Mouse (Mus musculus) lung, embryonic 14.5 days (tissue): ENCODE measurements around the gene Cd79b. TPM values are rescaled to one million over a fixed set of nuclear protein-coding genes. Genes with fewer than 3 reads are reported as not detected.
A peak's percentile ranks its signal among the peaks of the same experiment; 100 is the strongest.

ENCODE experiments used
- ATAC-seq: fragments of 200-750 bp; cut with Nextera tagmentation; 2 replicates; pipeline ENCODE4 v1.8.0; 2017; ENCODE audit warnings: mild to moderate bottlenecking, moderate TSS enrichment, moderate library complexity; ENCODE audit not compliant: insufficient read depth
- DNase-seq: peaks from one replicate; pipeline ENCODE4 v3.0.0-alpha.2; 2015
- H3K27ac ChIP-seq: fragments of 300-500 bp; sonication (generic); 2 replicates; pipeline ENCODE4 v1.5.1; 2014; ENCODE audit warnings: low read depth, mild to moderate bottlenecking, moderate library complexity
- H3K27me3 ChIP-seq: fragments of 300-500 bp; sonication (generic); 2 replicates; pipeline ENCODE4 v1.6.1; 2014; ENCODE audit warnings: low read length, control low read depth; ENCODE audit not compliant: insufficient read depth
- H3K36me3 ChIP-seq: fragments of 300-500 bp; sonication (generic); 2 replicates; pipeline ENCODE4 v1.6.1; 2014; ENCODE audit warnings: control low read depth; ENCODE audit not compliant: insufficient read depth
- H3K4me1 ChIP-seq: fragments of 300-500 bp; sonication (generic); 2 replicates; pipeline ENCODE4 v1.6.1; 2014; ENCODE audit warnings: antibody characterized with exemption, control low read depth; ENCODE audit not compliant: insufficient read depth
- H3K4me2 ChIP-seq: fragments of 300-500 bp; sonication (generic); 2 replicates; pipeline ENCODE4 v1.6.1; 2014; ENCODE audit warnings: mild to moderate bottlenecking
- H3K4me3 ChIP-seq: fragments of 300-500 bp; sonication (generic); 2 replicates; pipeline ENCODE4 v1.5.1; 2014; ENCODE audit warnings: low read depth, low read length
- H3K9ac ChIP-seq: fragments of 300-500 bp; sonication (generic); 2 replicates; pipeline ENCODE4 v1.6.1; 2014
- H3K9me3 ChIP-seq: fragments of 300-500 bp; sonication (generic); 2 replicates; pipeline ENCODE4 v1.6.1; 2016; ENCODE audit warnings: low read depth, low read length, control low read depth
- CTCF ChIP-seq: IDR thresholded peaks from 2 replicates; pipeline ENCODE4 v1.5.1; 2016; ENCODE audit warnings: antibody characterized with exemption, low read depth
- WGBS: fragments of 180-500 bp; shearing (Covaris S2); extraction: QIAGEN DNeasy Blood & Tissue Kit; methylation state at CpG from one replicate; pipeline ENCODE4 v1.1.7; 2014; 5-methylcytosine and 5-hydroxymethylcytosine counted together
- polyA plus RNA-seq: library from polyadenylated mRNA; unstranded; fragments of >200 nt; fragmentation: Nextera tagmentation; extraction: Ambion mirVana; gene quantifications from 2 replicates; pipeline ENCODE4 v1.2.1, GENCODE M21; 2014

Gene Cd79b
- polyA plus RNA-seq, 1 experiment from 2014 or later = 3.4 TPM

DNA sequence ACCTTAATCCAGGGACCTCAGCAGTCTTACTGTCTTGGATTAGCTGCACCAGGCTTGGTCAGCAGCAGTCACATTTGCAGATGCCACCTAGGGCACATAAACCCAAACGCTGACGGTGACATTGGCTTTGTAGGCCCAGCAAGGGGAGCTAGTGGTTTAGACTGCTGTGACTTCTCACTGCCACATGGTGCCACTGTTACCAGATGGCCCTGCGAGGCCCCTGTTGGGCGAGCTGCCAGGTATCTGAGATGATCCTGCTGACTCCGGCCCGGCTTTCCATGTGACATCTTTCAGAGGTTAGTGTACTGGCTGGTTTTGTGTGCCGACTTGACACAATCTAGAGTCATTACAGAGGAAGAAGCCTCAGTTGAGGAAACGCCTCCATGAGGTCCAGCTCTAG lies 25.2 kb downstream of the Cd79b start:
- Histone ChIP-seq H3K27ac (no peak overlapping the region), H3K4me3 (no peak overlapping the region), H3K36me3 (no peaks in the 10 kb centered on the region), H3K9me3 (no peaks in the 10 kb centered on the region), H3K4me2 (no peak overlapping the region), H3K4me1 (no peaks in the 10 kb centered on the region), H3K27me3 (no peaks in the 10 kb centered on the region), H3K9ac (no peak overlapping the region)
- DNase-seq (peak; percentile 73), ATAC-seq (no peak)
- TF ChIP-seq CTCF = peak; percentile 48
- 43% methylated on average over 8 of the region's 8 CpGs for WGBS

DNA sequence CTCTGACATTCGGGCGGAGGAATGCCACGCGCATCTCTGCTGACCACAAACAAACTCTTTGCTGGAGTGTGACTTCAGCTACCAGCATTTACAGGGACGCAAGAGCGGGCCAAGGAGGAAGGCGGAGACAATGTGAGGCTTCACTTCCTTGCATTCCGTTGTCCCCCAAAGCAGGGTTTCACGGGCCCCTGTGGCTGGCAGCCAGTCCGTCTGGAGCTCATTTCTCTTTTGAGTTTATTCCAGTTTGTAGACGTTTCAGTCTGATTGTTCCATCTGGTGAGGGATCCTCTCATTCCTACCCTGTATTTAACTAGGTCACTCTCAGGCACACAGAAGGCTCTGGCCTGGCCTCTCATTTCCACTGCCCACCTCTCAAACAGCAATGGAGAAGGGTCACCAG lies 27.6 kb downstream of the Cd79b start:
- WGBS = 51% methylated on average over 11 of the region's 11 CpGs
- Histone ChIP-seq H3K4me1 (no peaks in the 10 kb centered on the region), H3K9ac (no peak overlapping the region), H3K4me3 (no peak overlapping the region), H3K4me2 (no peak overlapping the region), H3K27me3 (no peaks in the 10 kb centered on the region), H3K9me3 (no peaks in the 10 kb centered on the region), H3K36me3 (no peaks in the 10 kb centered on the region), H3K27ac (no peak overlapping the region; the same call in 1 of the 2 replicates)
- TF ChIP-seq CTCF = no peak
- ATAC-seq (no peak), DNase-seq (peak; percentile 64)

GRCm38 (mm10) chr11:106286206-106286605 lies 28.4 kb downstream of the Cd79b start:
- H3K27ac ChIP-seq = no peak overlapping the region
- H3K27me3 ChIP-seq = no peaks in the 10 kb centered on the region
- DNase-seq (no peak), ATAC-seq (no peak)
- WGBS = 78% methylated on average over 7 of the region's 7 CpGs
- H3K36me3 ChIP-seq = no peaks in the 10 kb centered on the region
- H3K9me3 ChIP-seq = no peaks in the 10 kb centered on the region
- H3K4me3 ChIP-seq = no peak overlapping the region
- TF ChIP-seq CTCF = no peak
- H3K4me2 ChIP-seq = no peak overlapping the region
- H3K9ac ChIP-seq = no peak overlapping the region
- no peaks in the 10 kb centered on the region for H3K4me1 ChIP-seq

DNA sequence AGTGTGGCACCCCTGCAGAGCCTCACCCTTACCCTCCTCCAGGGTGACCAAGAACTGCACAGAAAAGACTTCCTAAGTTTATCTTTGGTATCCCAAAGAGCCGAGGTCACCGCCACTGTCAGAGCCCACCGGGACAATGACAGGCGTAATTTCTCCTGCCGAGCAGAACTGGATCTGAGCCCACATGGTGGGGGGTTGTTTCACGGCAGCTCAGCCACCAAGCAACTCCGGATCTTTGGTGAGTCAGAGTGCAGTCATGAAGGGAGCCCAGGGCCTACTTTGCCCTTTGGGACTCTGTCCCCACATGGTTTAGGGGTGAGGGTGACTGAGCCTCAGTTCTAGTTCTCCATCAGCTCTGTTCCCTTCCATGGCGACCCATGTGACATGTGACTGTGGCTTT lies 30.4 kb downstream of the Cd79b start:
- no peaks in the 10 kb centered on the region for H3K27me3 ChIP-seq
- ATAC-seq (no peak), DNase-seq (no peak)
- no peak for TF ChIP-seq CTCF
- no peak overlapping the region for H3K4me2 ChIP-seq
- H3K4me3 ChIP-seq = no peak overlapping the region
- H3K9ac ChIP-seq = no peak overlapping the region
- H3K9me3 ChIP-seq = no peaks in the 10 kb centered on the region
- H3K27ac ChIP-seq = no peak overlapping the region
- no peaks in the 10 kb centered on the region for H3K36me3 ChIP-seq
- 55% methylated on average over 8 of the region's 8 CpGs for WGBS
- H3K4me1 ChIP-seq = no peaks in the 10 kb centered on the region

DNA sequence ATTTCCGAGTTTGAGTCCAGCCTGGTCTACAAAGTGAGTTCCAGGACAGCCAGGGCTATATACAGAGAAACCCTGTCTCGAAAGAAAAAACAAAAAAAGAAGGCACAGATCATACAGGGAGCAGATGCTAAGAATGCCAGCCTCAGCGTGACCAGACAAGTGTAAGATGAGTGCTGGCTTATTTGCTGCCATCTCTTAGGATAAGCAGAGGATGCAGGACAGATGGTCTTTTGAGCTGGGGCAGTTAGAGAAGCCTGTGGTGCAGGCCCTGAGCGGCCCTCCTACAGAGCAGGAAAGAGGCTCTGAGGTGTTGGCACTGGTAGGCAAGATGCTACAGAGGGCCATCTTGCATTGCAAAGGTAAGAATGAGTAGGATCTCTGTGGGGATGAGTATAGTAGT lies 31.2 kb downstream of the Cd79b start:
- no peak for TF ChIP-seq CTCF
- Histone ChIP-seq H3K9me3 (no peaks in the 10 kb centered on the region), H3K36me3 (no peaks in the 10 kb centered on the region), H3K4me2 (no peak overlapping the region), H3K27ac (no peak overlapping the region), H3K27me3 (no peaks in the 10 kb centered on the region), H3K4me3 (no peak overlapping the region), H3K9ac (no peak overlapping the region), H3K4me1 (no peaks in the 10 kb centered on the region)
- 84% methylated on average over 4 of the region's 4 CpGs for WGBS
- DNase-seq (no peak), ATAC-seq (no peak)

DNA sequence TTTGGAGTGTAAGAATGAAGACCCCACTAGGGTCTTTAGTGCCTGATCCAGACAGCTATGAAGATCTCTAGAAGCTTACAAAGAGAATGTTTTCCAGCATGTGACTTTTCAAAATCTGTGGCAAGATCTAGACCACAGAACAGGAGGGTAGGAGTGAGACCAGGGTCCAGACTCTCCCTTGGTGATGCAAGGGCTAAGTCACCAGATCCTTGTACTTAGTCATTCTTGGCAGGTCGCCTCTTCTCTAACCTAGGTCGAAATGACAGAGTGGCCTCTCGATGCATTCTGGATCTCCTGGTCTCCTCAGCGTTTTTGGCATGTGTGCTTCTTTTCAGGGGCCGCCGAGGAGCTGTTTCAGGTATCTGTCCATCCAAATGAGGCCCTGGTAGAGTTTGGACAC lies 32.1 kb downstream of the Cd79b start:
- Histone ChIP-seq H3K4me2 (no peak overlapping the region), H3K27ac (no peak overlapping the region), H3K9me3 (no peaks in the 10 kb centered on the region), H3K36me3 (no peaks in the 10 kb centered on the region), H3K27me3 (no peaks in the 10 kb centered on the region), H3K9ac (no peak overlapping the region), H3K4me3 (no peak overlapping the region), H3K4me1 (no peaks in the 10 kb centered on the region)
- 75% methylated on average over 6 of the region's 6 CpGs for WGBS
- DNase-seq (no peak), ATAC-seq (no peak)
- TF ChIP-seq CTCF = no peak

GRCm38 (mm10) chr11:106276454-106276853 lies 38.1 kb downstream of the Cd79b start, which contains the start of gene Tcam1:
Tcam1 (plus strand) TSS chr11:106276672.
- H3K27me3 ChIP-seq = no peaks in the 10 kb centered on the region
- WGBS = 5% methylated on average over 25 of the region's 25 CpGs
- H3K4me1 ChIP-seq = peaks cover 12% of the 10 kb centered on the region
- no peaks in the 10 kb centered on the region for H3K9me3 ChIP-seq
- ATAC-seq (peak; percentile 13; the same call in 1 of the 2 replicates), DNase-seq (peak; percentile 99)
- no peak within 1 kb of the TSS for H3K9ac ChIP-seq
- H3K27ac ChIP-seq = peak within 1 kb of the TSS; percentile 78; the same call in 1 of the 2 replicates
- peak within 1 kb of the TSS; percentile 53 for H3K4me2 ChIP-seq
- H3K36me3 ChIP-seq = no peaks in the 10 kb centered on the region
- TF ChIP-seq CTCF = peak; percentile 89
- 0 out of 2 replicates have a peak within 1 kb of the TSS, but pooled peaks have one; percentile 10 for H3K4me3 ChIP-seq

- Histone ChIP-seq H3K36me3 (peaks cover 6% of the 10 kb centered on the region; the same call in 1 of the 2 replicates), H3K4me1 (peaks cover 18% of the 10 kb centered on the region), H3K9ac (no peak overlapping the region), H3K9me3 (no peaks in the 10 kb centered on the region), H3K4me3 (no peak overlapping the region), H3K27ac (peak overlapping the region; percentile 78), H3K27me3 (no peaks in the 10 kb centered on the region), H3K4me2 (0 out of 2 replicates have a peak overlapping the region, but pooled peaks have one; percentile 4)
- no peak for TF ChIP-seq CTCF
- DNase-seq = peak; percentile 83
- WGBS = 40% methylated on average over 7 of the region's 7 CpGs
- peak; percentile 28; the same call in 1 of the 2 replicates for ATAC-seq
Measured at GRCm38 (mm10) chr11:106274971-106275411, 39.6 kb downstream of the Cd79b start.
